Mouse (Mus musculus) CH12.LX (cell line): ENCODE results near the gene Tmco3.

Experiments
- CTCF ChIP-seq, 2 experiments: IDR thresholded peaks in 1 of 2; conservative IDR thresholded peaks in 1 of 2; 2 replicates each; pipeline ENCODE4 v1.5.1; 2011 to 2012; ENCODE audit warnings: low read depth in 2 of 2, low read length in 2 of 2, improper control_type of control experiment in 1 of 2, inconsistent platforms in 1 of 2, mild to moderate bottlenecking in 1 of 2, moderate library complexity in 1 of 2
- ELF1 ChIP-seq: IDR thresholded peaks from 2 replicates; pipeline ENCODE4 v1.6.1; 2014; ENCODE audit warnings: low read depth, mild to moderate bottlenecking, inconsistent platforms, low read length, improper control_type of control experiment
- EP300 ChIP-seq: IDR thresholded peaks from 2 replicates; pipeline ENCODE4 v1.6.1; 2011; ENCODE audit warnings: low read length, improper control_type of control experiment
- GABPA ChIP-seq: IDR thresholded peaks from 2 replicates; pipeline ENCODE4 v1.6.1; 2012; ENCODE audit warnings: low read depth, low read length, improper control_type of control experiment, inconsistent platforms; ENCODE audit not compliant: insufficient replicate concordance
- IRF4 ChIP-seq: IDR thresholded peaks from 2 replicates; pipeline ENCODE4 v1.6.1; 2014; ENCODE audit warnings: low read depth, mild to moderate bottlenecking, inconsistent platforms, low read length, improper control_type of control experiment
- JUND ChIP-seq: conservative IDR thresholded peaks from 2 replicates; pipeline ENCODE4 v1.6.1; 2011; ENCODE audit warnings: low read depth, low read length, improper control_type of control experiment
- MEF2A ChIP-seq: IDR thresholded peaks from 2 replicates; pipeline ENCODE4 v1.6.1; 2014; ENCODE audit warnings: low read depth, mild to moderate bottlenecking, inconsistent platforms, low read length, improper control_type of control experiment, borderline replicate concordance
- NRF1 ChIP-seq: IDR thresholded peaks from 2 replicates; pipeline ENCODE4 v1.6.1; 2014; ENCODE audit warnings: low read depth, mild to moderate bottlenecking, inconsistent platforms, low read length, improper control_type of control experiment, moderate library complexity
- USF2 ChIP-seq: conservative IDR thresholded peaks from 2 replicates; pipeline ENCODE4 v1.6.1; 2011; ENCODE audit warnings: low read depth, low read length, improper control_type of control experiment

DNA sequence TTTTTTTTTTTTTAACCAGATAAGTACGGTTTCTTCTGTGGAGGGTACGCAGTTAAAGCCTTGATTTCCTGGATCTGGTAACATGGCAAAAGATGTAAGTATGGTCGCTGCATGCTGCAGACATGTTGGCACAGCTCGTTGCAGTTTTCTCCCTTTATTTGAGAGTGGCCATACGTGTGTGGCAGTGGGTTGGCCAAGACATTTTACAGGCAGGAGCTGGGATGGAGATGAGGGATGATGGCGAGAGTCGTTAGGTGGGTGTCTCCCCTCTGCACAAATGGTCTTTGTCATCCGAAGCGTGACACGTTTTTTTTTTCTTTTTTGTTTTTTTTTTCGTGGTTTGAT is 51.6 kb downstream of the Tmco3 start:
- TF ChIP-seq IRF4 (no peak), CTCF (conservative IDR thresholded peaks at IDR 0.05 in 1 of 2, IDR thresholded peaks at IDR 0.05 in 1 of 2; ENCODE audit: low read depth in 2 of 2, low read length in 2 of 2) (no peak), ELF1 (no peak), EP300 (no peak), JUND (no peak), GABPA (no peak), MEF2A (no peak), NRF1 (no peak; the same call in 1 of the 2 replicates), USF2 (no peak)
